Mouse (Mus musculus): Measurements from ENCODE around the gene BC030867. TPM values are rescaled to one million over a fixed set of nuclear protein-coding genes. Genes with fewer than 3 reads are reported as not detected.

Gene BC030867
- total and polyA plus RNA-seq, 2 experiments from 2014 or later = 2.2 to 3.9 TPM

DNA sequence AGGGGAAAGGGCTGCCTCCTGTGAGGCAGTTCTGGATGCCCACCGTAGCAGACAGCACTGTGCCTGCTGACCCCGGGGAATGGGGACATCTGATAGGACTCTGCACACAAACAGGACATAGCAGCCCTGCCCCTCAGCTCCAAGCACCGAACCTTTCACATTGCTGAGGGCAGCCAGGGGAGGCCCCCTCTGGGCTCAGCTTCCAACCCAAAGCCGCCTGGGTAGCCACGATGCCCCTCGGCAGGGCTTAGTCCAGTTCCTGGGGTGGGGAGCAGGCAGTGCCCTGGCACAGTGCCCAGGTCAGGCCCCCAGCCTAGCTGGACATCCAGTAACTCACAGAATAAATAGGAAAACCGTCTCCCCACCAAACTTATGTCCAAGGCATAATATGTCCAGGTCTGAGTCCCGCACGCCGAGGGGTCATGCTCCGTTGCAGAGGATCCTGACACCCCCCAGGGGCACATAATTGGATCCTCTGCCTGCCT is 42.4 kb downstream of the BC030867 start:
- no peak overlapping the region for H3K9ac ChIP-seq (replicated peaks; ENCODE audit: low read depth, low read length)
- H3K27ac ChIP-seq (ENCODE audit: low read depth) = no peak overlapping the region

GRCm38 (mm10) chr11:102293971-102294370 is 45.3 kb downstream of the BC030867 start:
- no peak for ATAC-seq (ENCODE audit: insufficient read depth, low read depth)
- Histone ChIP-seq H3K9ac (replicated peaks; ENCODE audit: low read depth, low read length) (peak overlapping the region; percentile 9; the same call in 1 of the 2 replicates), H3K4me2 (ENCODE audit: low read depth, low read length) (no peak overlapping the region), H3K36me3 (replicated peaks; ENCODE audit: control insufficient read depth, insufficient read depth, low read length) (peaks cover 45% of the 10 kb centered on the region), H3K4me3 (ENCODE audit: low read depth, low read length) (no peak overlapping the region), H3K4me1 (ENCODE audit: control insufficient read depth, insufficient read depth) (peaks cover 11% of the 10 kb centered on the region), H3K27ac (ENCODE audit: low read depth) (no peak overlapping the region), H3K9me3 (replicated peaks; ENCODE audit: control insufficient read depth, low read length) (no peaks in the 10 kb centered on the region), H3K27me3 (ENCODE audit: control insufficient read depth, insufficient read depth, low read length) (no peaks in the 10 kb centered on the region)
- WGBS = 91% methylated on average over 13 of the region's 13 CpGs
- TF ChIP-seq CTCF (IDR thresholded peaks at IDR 0.05; ENCODE audit: low read depth) (no peak), EP300 (IDR thresholded peaks at IDR 0.05; ENCODE audit: low read depth) (no peak)
- no peak for DNase-seq (ENCODE audit: low spot score)

More for the DNA sequence above, 42.4 kb downstream of the BC030867 start:
- 80% methylated on average over 11 of the region's 11 CpGs for WGBS
- DNase-seq (ENCODE audit: low spot score) (no peak), ATAC-seq (ENCODE audit: insufficient read depth, low read depth) (no peak)
- Histone ChIP-seq H3K4me3 (ENCODE audit: low read depth, low read length) (no peak overlapping the region), H3K4me1 (ENCODE audit: control insufficient read depth, insufficient read depth) (peaks cover 11% of the 10 kb centered on the region), H3K4me2 (ENCODE audit: low read depth, low read length) (no peak overlapping the region), H3K36me3 (replicated peaks; ENCODE audit: control insufficient read depth, insufficient read depth, low read length) (peaks cover 60% of the 10 kb centered on the region), H3K27me3 (ENCODE audit: control insufficient read depth, insufficient read depth, low read length) (no peaks in the 10 kb centered on the region), H3K9me3 (replicated peaks; ENCODE audit: control insufficient read depth, low read length) (no peaks in the 10 kb centered on the region)
- TF ChIP-seq CTCF (IDR thresholded peaks at IDR 0.05; ENCODE audit: low read depth) (no peak), EP300 (IDR thresholded peaks at IDR 0.05; ENCODE audit: low read depth) (no peak)

- WGBS = 71% methylated on average over 5 of the region's 5 CpGs
- H3K27ac ChIP-seq (ENCODE audit: low read depth) = peak overlapping the region; percentile 98; the same call in 1 of the 2 replicates
- DNase-seq (ENCODE audit: low spot score) (no peak), ATAC-seq (ENCODE audit: insufficient read depth, low read depth) (no peak)
- H3K4me1 ChIP-seq (ENCODE audit: control insufficient read depth, insufficient read depth) = peaks cover 11% of the 10 kb centered on the region
- H3K9ac ChIP-seq (replicated peaks; ENCODE audit: low read depth, low read length) = 0 out of 2 replicates have a peak overlapping the region, but pooled peaks have one; percentile 9
- no peak overlapping the region for H3K4me2 ChIP-seq (ENCODE audit: low read depth, low read length)
- TF ChIP-seq EP300 (IDR thresholded peaks at IDR 0.05; ENCODE audit: low read depth) (no peak), CTCF (IDR thresholded peaks at IDR 0.05; ENCODE audit: low read depth) (no peak)
- H3K27me3 ChIP-seq (ENCODE audit: control insufficient read depth, insufficient read depth, low read length) = no peaks in the 10 kb centered on the region
- H3K4me3 ChIP-seq (ENCODE audit: low read depth, low read length) = no peak overlapping the region
- no peaks in the 10 kb centered on the region for H3K9me3 ChIP-seq (replicated peaks; ENCODE audit: control insufficient read depth, low read length)
- H3K36me3 ChIP-seq (replicated peaks; ENCODE audit: control insufficient read depth, insufficient read depth, low read length) = peaks cover 45% of the 10 kb centered on the region
These were observed 45.7 kb downstream of the BC030867 start for GRCm38 (mm10) chr11:102294416-102294815.

GRCm38 (mm10) chr11:102294887-102295597 is 46.4 kb downstream of the BC030867 start:
- Histone ChIP-seq H3K27me3 (ENCODE audit: control insufficient read depth, insufficient read depth, low read length) (no peaks in the 10 kb centered on the region), H3K27ac (ENCODE audit: low read depth) (peak overlapping the region; percentile 98), H3K4me3 (ENCODE audit: low read depth, low read length) (peak overlapping the region; percentile 95), H3K9ac (replicated peaks; ENCODE audit: low read depth, low read length) (peak overlapping the region; percentile 91), H3K9me3 (replicated peaks; ENCODE audit: control insufficient read depth, low read length) (no peaks in the 10 kb centered on the region), H3K4me2 (ENCODE audit: low read depth, low read length) (peak overlapping the region; percentile 78), H3K36me3 (replicated peaks; ENCODE audit: control insufficient read depth, insufficient read depth, low read length) (peaks cover 42% of the 10 kb centered on the region), H3K4me1 (ENCODE audit: control insufficient read depth, insufficient read depth) (peaks cover 11% of the 10 kb centered on the region)
- DNase-seq (ENCODE audit: low spot score) (peak; percentile 27), ATAC-seq (ENCODE audit: insufficient read depth, low read depth) (no peak)
- TF ChIP-seq CTCF (IDR thresholded peaks at IDR 0.05; ENCODE audit: low read depth) (no peak; the same call in 1 of the 2 replicates), EP300 (IDR thresholded peaks at IDR 0.05; ENCODE audit: low read depth) (no peak)
- WGBS = 62% methylated on average over 12 of the region's 12 CpGs

DNA sequence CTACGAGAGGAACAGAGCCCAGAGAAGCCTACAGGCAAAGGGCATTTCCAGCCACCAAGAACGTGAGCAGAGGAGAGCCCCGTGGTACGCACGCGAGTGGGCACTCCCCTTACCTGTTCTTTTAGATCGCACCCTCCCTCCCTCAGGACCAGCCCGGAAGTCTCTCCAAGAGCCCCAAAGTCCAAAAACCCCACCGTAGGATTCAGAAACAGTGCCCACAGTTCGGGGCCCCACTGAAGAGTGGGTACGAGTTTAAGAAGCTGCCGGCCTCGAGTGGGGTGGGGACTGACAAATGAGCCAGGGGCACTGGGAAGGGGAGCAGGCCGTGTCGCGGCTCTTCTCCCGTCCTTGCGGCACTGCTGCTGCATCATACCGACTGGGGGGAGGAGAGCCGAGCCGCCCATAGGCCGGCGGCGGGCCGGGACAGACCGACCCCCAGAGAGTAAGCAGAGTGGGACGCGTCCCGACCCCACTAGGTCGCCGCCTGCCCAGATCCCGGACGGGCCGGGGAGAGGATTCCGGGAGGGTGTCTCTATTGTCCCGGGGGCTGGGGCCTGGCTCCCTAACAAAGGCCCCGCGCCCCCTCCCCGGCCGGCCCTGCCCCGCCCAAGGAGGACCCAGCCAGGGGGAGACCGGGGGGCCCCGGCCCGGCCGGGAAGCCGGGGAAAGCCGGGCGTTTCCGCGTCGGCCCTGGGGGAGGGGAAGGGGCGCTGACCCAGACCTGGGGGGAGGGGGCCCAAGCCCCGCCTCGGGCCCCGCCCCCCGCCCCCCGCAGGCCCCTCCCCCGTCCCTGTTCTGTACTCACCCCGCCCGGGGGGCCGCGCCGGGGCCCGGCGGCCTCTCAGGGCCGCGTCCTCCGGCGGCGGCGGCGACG is 47.2 kb downstream of the BC030867 start:
- Histone ChIP-seq H3K4me2 (ENCODE audit: low read depth, low read length) (peak overlapping the region; percentile 78), H3K9me3 (replicated peaks; ENCODE audit: control insufficient read depth, low read length) (no peaks in the 10 kb centered on the region), H3K4me1 (ENCODE audit: control insufficient read depth, insufficient read depth) (peaks cover 11% of the 10 kb centered on the region), H3K27me3 (ENCODE audit: control insufficient read depth, insufficient read depth, low read length) (no peaks in the 10 kb centered on the region), H3K4me3 (ENCODE audit: low read depth, low read length) (peak overlapping the region; percentile 95), H3K9ac (replicated peaks; ENCODE audit: low read depth, low read length) (peak overlapping the region; percentile 91), H3K27ac (ENCODE audit: low read depth) (peak overlapping the region; percentile 98), H3K36me3 (replicated peaks; ENCODE audit: control insufficient read depth, insufficient read depth, low read length) (peaks cover 34% of the 10 kb centered on the region)
- TF ChIP-seq EP300 (IDR thresholded peaks at IDR 0.05; ENCODE audit: low read depth) (0 out of 2 replicates have a peak, but pooled peaks have one; percentile 10), CTCF (IDR thresholded peaks at IDR 0.05; ENCODE audit: low read depth) (no peak)
- DNase-seq (ENCODE audit: low spot score) = peak; percentile 60
- peak; percentile 52 for ATAC-seq (ENCODE audit: insufficient read depth, low read depth)
- WGBS = 1% methylated on average over 41 of the region's 73 CpGs
